Mouse (Mus musculus) neural tube, embryonic 15.5 days (tissue): Measurements from ENCODE around the gene Fxyd7. TPM values are rescaled to one million over a fixed set of nuclear protein-coding genes. Genes with fewer than 3 reads are reported as not detected.

Source experiments
- ATAC-seq: fragments of 200-750 bp; cut with Nextera tagmentation; 2 replicates; pipeline ENCODE4 v1.8.0; 2017; ENCODE audit warnings: mild to moderate bottlenecking, moderate TSS enrichment, moderate library complexity; ENCODE audit not compliant: low FRiP score
- H3K27ac ChIP-seq: fragments of 300-500 bp; sonication (generic); replicated peaks from 2 replicates; pipeline ENCODE4 v1.5.1; 2015; ENCODE audit warnings: mild to moderate bottlenecking, inconsistent platforms
- H3K27me3 ChIP-seq: fragments of 300-500 bp; sonication (generic); replicated peaks from 2 replicates; pipeline ENCODE4 v1.6.1; 2015; ENCODE audit warnings: inconsistent platforms
- H3K36me3 ChIP-seq: fragments of 300-500 bp; sonication (generic); 2 replicates; pipeline ENCODE4 v1.6.1; 2015; ENCODE audit warnings: inconsistent platforms
- H3K4me1 ChIP-seq: fragments of 300-500 bp; sonication (generic); 2 replicates; pipeline ENCODE4 v1.6.1; 2015; ENCODE audit warnings: inconsistent platforms
- H3K4me2 ChIP-seq: fragments of 300-500 bp; sonication (generic); 2 replicates; pipeline ENCODE4 v1.6.1; 2015; ENCODE audit warnings: inconsistent platforms, mild to moderate bottlenecking, moderate library complexity
- H3K4me3 ChIP-seq: fragments of 300-500 bp; sonication (generic); replicated peaks from 2 replicates; pipeline ENCODE4 v1.5.1; 2015; ENCODE audit warnings: mild to moderate bottlenecking, inconsistent platforms
- H3K9ac ChIP-seq: fragments of 300-500 bp; sonication (generic); replicated peaks from 2 replicates; pipeline ENCODE4 v1.6.1; 2015; ENCODE audit warnings: mild to moderate bottlenecking, inconsistent platforms
- H3K9me3 ChIP-seq: fragments of 300-500 bp; sonication (generic); replicated peaks from 2 replicates; pipeline ENCODE4 v1.6.1; 2016; ENCODE audit warnings: inconsistent platforms
- WGBS: fragments of 180-500 bp; shearing (Covaris S2); methylation state at CpG from one replicate; pipeline ENCODE4 v1.1.7; 2015; ENCODE audit warnings: mixed read lengths; 5-methylcytosine and 5-hydroxymethylcytosine counted together
- polyA plus RNA-seq: library from polyadenylated mRNA; unstranded; fragments of >200 nt; fragmentation: Nextera tagmentation; extraction: Ambion mirVana; gene quantifications from 2 replicates; pipeline ENCODE4 v1.2.1, GENCODE M21; 2015

Fxyd7 gene
- polyA plus RNA-seq, 1 experiment from 2014 or later: 417 TPM

- H3K9me3 ChIP-seq: no peaks in the 10 kb centered on the region
- H3K36me3 ChIP-seq: no peaks in the 10 kb centered on the region
- no peak overlapping the region for H3K4me3 ChIP-seq
- H3K27me3 ChIP-seq: no peaks in the 10 kb centered on the region
- H3K4me1 ChIP-seq: no peaks in the 10 kb centered on the region; the same call in 1 of the 2 replicates
- no peak overlapping the region for H3K27ac ChIP-seq
- ATAC-seq: no peak
- H3K9ac ChIP-seq: no peak overlapping the region
- 58% methylated on average over 7 of the region's 7 CpGs for WGBS
- H3K4me2 ChIP-seq: no peak overlapping the region
Observed at GRCm38 (mm10) chr7:31074061-31074712, 22.9 kb upstream of the Fxyd7 start.

GRCm38 (mm10) chr7:31073546-31073945 lies 22.3 kb upstream of the Fxyd7 start:
- no peaks in the 10 kb centered on the region for H3K27me3 ChIP-seq
- no peaks in the 10 kb centered on the region for H3K9me3 ChIP-seq
- H3K4me3 ChIP-seq: no peak overlapping the region
- no peak for ATAC-seq
- H3K36me3 ChIP-seq: no peaks in the 10 kb centered on the region
- no peak overlapping the region for H3K9ac ChIP-seq
- H3K27ac ChIP-seq: no peak overlapping the region
- no peak overlapping the region for H3K4me2 ChIP-seq
- H3K4me1 ChIP-seq: no peaks in the 10 kb centered on the region; the same call in 1 of the 2 replicates

- Histone ChIP-seq H3K4me1 (no peaks in the 10 kb centered on the region; the same call in 1 of the 2 replicates), H3K27me3 (no peaks in the 10 kb centered on the region), H3K4me2 (no peak overlapping the region), H3K36me3 (no peaks in the 10 kb centered on the region), H3K9ac (no peak overlapping the region), H3K9me3 (no peaks in the 10 kb centered on the region), H3K4me3 (no peak overlapping the region), H3K27ac (no peak overlapping the region)
- ATAC-seq: no peak
- WGBS: 40% methylated on average over 9 of the region's 9 CpGs
Observed at GRCm38 (mm10) chr7:31072326-31072725, 21.1 kb upstream of the Fxyd7 start.

- no peak overlapping the region for H3K4me3 ChIP-seq
- H3K9me3 ChIP-seq: no peaks in the 10 kb centered on the region
- H3K27me3 ChIP-seq: no peaks in the 10 kb centered on the region
- no peak overlapping the region for H3K4me2 ChIP-seq
- no peak for ATAC-seq
- H3K4me1 ChIP-seq: no peaks in the 10 kb centered on the region; the same call in 1 of the 2 replicates
- H3K9ac ChIP-seq: no peak overlapping the region
- WGBS: 83% methylated on average over 6 of the region's 6 CpGs
- no peak overlapping the region for H3K27ac ChIP-seq
- no peaks in the 10 kb centered on the region for H3K36me3 ChIP-seq
Observed at GRCm38 (mm10) chr7:31070324-31070723, 19.1 kb upstream of the Fxyd7 start.

GRCm38 (mm10) chr7:31069491-31069890 lies 18.2 kb upstream of the Fxyd7 start:
- Histone ChIP-seq H3K27ac (no peak overlapping the region), H3K4me3 (no peak overlapping the region), H3K36me3 (no peaks in the 10 kb centered on the region), H3K27me3 (no peaks in the 10 kb centered on the region), H3K4me2 (no peak overlapping the region), H3K4me1 (no peaks in the 10 kb centered on the region; the same call in 1 of the 2 replicates), H3K9me3 (no peaks in the 10 kb centered on the region), H3K9ac (no peak overlapping the region)
- 84% methylated on average over 14 of the region's 14 CpGs for WGBS
- no peak for ATAC-seq

- ATAC-seq: 0 out of 2 replicates have a peak, but pooled peaks have one; percentile 28
- Histone ChIP-seq H3K27me3 (no peaks in the 10 kb centered on the region), H3K4me3 (no peak overlapping the region), H3K36me3 (no peaks in the 10 kb centered on the region), H3K4me2 (no peak overlapping the region), H3K9me3 (no peaks in the 10 kb centered on the region), H3K27ac (no peak overlapping the region), H3K4me1 (no peaks in the 10 kb centered on the region; the same call in 1 of the 2 replicates), H3K9ac (no peak overlapping the region)
- 42% methylated on average over 5 of the region's 5 CpGs for whole genome bisulfite sequencing
Observed at GRCm38 (mm10) chr7:31067836-31068235, 16.6 kb upstream of the Fxyd7 start.

- no peak overlapping the region for H3K9ac ChIP-seq
- no peak overlapping the region for H3K27ac ChIP-seq
- ATAC-seq: no peak
- peaks cover 2% of the 10 kb centered on the region; the same call in 1 of the 2 replicates for H3K4me1 ChIP-seq
- no peaks in the 10 kb centered on the region for H3K27me3 ChIP-seq
- H3K9me3 ChIP-seq: no peaks in the 10 kb centered on the region
- WGBS: 85% methylated on average over 12 of the region's 12 CpGs
- H3K4me3 ChIP-seq: no peak overlapping the region
- H3K36me3 ChIP-seq: no peaks in the 10 kb centered on the region
- H3K4me2 ChIP-seq: no peak overlapping the region
Observed at GRCm38 (mm10) chr7:31063074-31063560, 11.8 kb upstream of the Fxyd7 start.

GRCm38 (mm10) chr7:31060621-31061010 lies 9.3 kb upstream of the Fxyd7 start:
- Histone ChIP-seq H3K4me1 (0 out of 2 replicates have a peak, but pooled peaks cover 2% of the 10 kb centered on the region), H3K4me3 (no peak overlapping the region), H3K9me3 (no peaks in the 10 kb centered on the region), H3K27ac (no peak overlapping the region), H3K4me2 (no peak overlapping the region), H3K9ac (no peak overlapping the region), H3K36me3 (no peaks in the 10 kb centered on the region), H3K27me3 (no peaks in the 10 kb centered on the region)
- ATAC-seq: no peak
- 90% methylated on average over 7 of the region's 7 CpGs for WGBS

- Histone ChIP-seq H3K4me1 (peaks cover 6% of the 10 kb centered on the region; the same call in 1 of the 2 replicates), H3K9me3 (no peaks in the 10 kb centered on the region), H3K4me3 (no peak overlapping the region), H3K4me2 (no peak overlapping the region), H3K27me3 (no peaks in the 10 kb centered on the region; the same call in 1 of the 2 replicates), H3K9ac (no peak overlapping the region), H3K36me3 (no peaks in the 10 kb centered on the region), H3K27ac (no peak overlapping the region)
- no peak for ATAC-seq
- whole genome bisulfite sequencing: 72% methylated on average over 11 of the region's 11 CpGs
Observed at GRCm38 (mm10) chr7:31059919-31060620, 8.8 kb upstream of the Fxyd7 start.

GRCm38 (mm10) chr7:31059108-31059507 lies 7.8 kb upstream of the Fxyd7 start, which contains the start of gene Lgi4:
Gene Lgi4, plus strand, starts transcription at chr7:31059342.
- Histone ChIP-seq H3K9me3 (no peaks in the 10 kb centered on the region), H3K27me3 (peaks cover 9% of the 10 kb centered on the region), H3K27ac (no peak within 1 kb of the TSS), H3K4me2 (no peak within 1 kb of the TSS), H3K9ac (no peak within 1 kb of the TSS), H3K4me3 (no peak within 1 kb of the TSS), H3K36me3 (no peaks in the 10 kb centered on the region), H3K4me1 (peaks cover 6% of the 10 kb centered on the region; the same call in 1 of the 2 replicates)
- 6% methylated on average over 2 of the region's 2 CpGs for WGBS
- ATAC-seq: no peak

- H3K9ac ChIP-seq: no peak overlapping the region
- no peaks in the 10 kb centered on the region for H3K9me3 ChIP-seq
- WGBS: 91% methylated on average over 6 of the region's 6 CpGs
- peaks cover 10% of the 10 kb centered on the region for H3K4me1 ChIP-seq
- no peak overlapping the region for H3K27ac ChIP-seq
- H3K4me2 ChIP-seq: no peak overlapping the region
- H3K27me3 ChIP-seq: peaks cover 17% of the 10 kb centered on the region
- no peak for ATAC-seq
- no peak overlapping the region for H3K4me3 ChIP-seq
- H3K36me3 ChIP-seq: no peaks in the 10 kb centered on the region
Observed at GRCm38 (mm10) chr7:31058211-31058610, 6.9 kb upstream of the Fxyd7 start.

GRCm38 (mm10) chr7:31057730-31058129 lies 6.5 kb upstream of the Fxyd7 start:
- no peak overlapping the region for H3K4me2 ChIP-seq

More at GRCm38 (mm10) chr7:31057730-31058129, 6.5 kb upstream of the Fxyd7 start:
- peaks cover 15% of the 10 kb centered on the region for H3K4me1 ChIP-seq
- no peaks in the 10 kb centered on the region for H3K9me3 ChIP-seq
- peaks cover 22% of the 10 kb centered on the region for H3K27me3 ChIP-seq
- H3K27ac ChIP-seq: no peak overlapping the region
- no peak overlapping the region for H3K9ac ChIP-seq
- H3K4me3 ChIP-seq: no peak overlapping the region
- 78% methylated on average over 5 of the region's 5 CpGs for WGBS
- no peaks in the 10 kb centered on the region for H3K36me3 ChIP-seq
- no peak for ATAC-seq
